In the genomic region with DNA sequence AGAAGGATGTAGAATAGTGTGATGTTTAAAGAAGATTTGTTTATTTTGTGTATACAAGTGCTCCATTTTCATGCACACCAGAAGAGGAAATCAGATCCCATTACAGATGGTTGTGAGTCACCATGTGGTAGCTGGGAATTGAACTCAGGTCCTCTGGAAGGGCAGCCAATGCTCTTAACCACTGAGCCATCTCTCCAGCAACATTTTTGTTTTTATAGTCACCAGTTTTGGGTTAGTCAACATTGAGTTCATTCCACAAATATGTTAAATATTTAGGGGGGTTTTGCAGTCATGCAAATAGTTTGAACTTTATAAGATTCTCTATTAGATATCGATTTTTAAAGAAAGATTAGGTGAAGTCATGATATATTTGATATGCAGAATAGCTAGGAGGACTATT, we compare ENCODE assay signal across 22 mouse cellular contexts. TPM values are rescaled to one million over a fixed set of nuclear protein-coding genes. Genes with fewer than 3 reads are reported as not detected.
DNase-seq lines count a peak whose midpoint lies in the region; ATAC-seq and TF ChIP-seq lines count a peak whose summit lies in the region.
"Had no signal": no experiment of that assay in that cellular context is flagged by ENCODE, and none has a peak within 500 bp of the region (broad histone marks: within the 10 kb centered on the region; RNA-seq: fewer than 3 reads in every experiment).

No protein-coding gene starts in this region.

- H3K27me3 ChIP-seq in myocyte (ENCODE audit: control insufficient read depth, insufficient read depth, insufficient read length), result no peaks in the 10 kb centered on the region
- no peaks in the 10 kb centered on the region for H3K27me3 ChIP-seq in heart, embryonic 11.5 days (ENCODE audit: control insufficient read depth, insufficient read depth, low read length)
- H3K27me3 ChIP-seq: embryonic facial prominence, embryonic 12.5 days; embryonic facial prominence, embryonic 15.5 days; heart, embryonic 13.5 days; Patski had no signal

- intact Hi-C loops in gastrocnemius, adult 2 months (cut with DNase I), result no loop called here
- intact Hi-C loops in gastrocnemius, postnatal 14 days (cut with DNase I; ENCODE audit: low total_unique reads), result no loop called here

- H3K9ac ChIP-seq in heart, embryonic 11.5 days (ENCODE audit: low read depth, low read length), result no peak overlapping the region

- ATAC-seq in heart, embryonic 11.5 days (replicated peaks; ENCODE audit: insufficient number of reproducible peaks, low FRiP score, low TSS enrichment), result no peak

- H3K4me2 ChIP-seq in myocyte (ENCODE audit: low read depth), result no peak overlapping the region
- no peak overlapping the region for H3K4me2 ChIP-seq in heart, embryonic 11.5 days

- no peaks in the 10 kb centered on the region for H3K9me3 ChIP-seq in heart, embryonic 11.5 days (replicated peaks; ENCODE audit: control insufficient read depth, low read length)
- H3K9me3 ChIP-seq: embryonic facial prominence, embryonic 12.5 days; embryonic facial prominence, embryonic 15.5 days; heart, embryonic 13.5 days had no signal

- H3K4me1 ChIP-seq in heart, embryonic 11.5 days (ENCODE audit: control insufficient read depth, insufficient read depth, low read length), result peaks cover 9% of the 10 kb centered on the region

- peaks cover 36% of the 10 kb centered on the region for H3K79me2 ChIP-seq in myocyte (ENCODE audit: control insufficient read depth, insufficient read depth)

- H3K27ac ChIP-seq in gastrocnemius, adult 2 months, result peak overlapping the region; percentile 98; the same call in 1 of the 2 replicates
- H3K27ac ChIP-seq in heart, embryonic 11.5 days (ENCODE audit: low read depth, low read length), result no peak overlapping the region

- H3ac ChIP-seq in myocyte (ENCODE audit: control insufficient read depth, insufficient read length), result no peak overlapping the region

- no peak overlapping the region for H3K4me3 ChIP-seq in gastrocnemius, adult 2 months
- peak overlapping the region; percentile 76 for H3K4me3 ChIP-seq in myocyte
- no peak overlapping the region for H3K4me3 ChIP-seq in heart, embryonic 11.5 days (ENCODE audit: low read depth, low read length)

- no peaks in the 10 kb centered on the region for H3K36me3 ChIP-seq in myocyte (ENCODE audit: control insufficient read depth, insufficient read depth)
- H3K36me3 ChIP-seq in heart, embryonic 11.5 days (ENCODE audit: control insufficient read depth, insufficient read depth, low read length), result no peaks in the 10 kb centered on the region
- H3K36me3 ChIP-seq: embryonic facial prominence, embryonic 12.5 days; embryonic facial prominence, embryonic 15.5 days; heart, embryonic 13.5 days had no signal

- TF ChIP-seq CTCF in gastrocnemius, adult 2 months (IDR thresholded peaks at IDR 0.05), result no peak

- no peak for DNase-seq in gastrocnemius, adult 2 months
- DNase-seq in gastrocnemius, postnatal 4 days (ENCODE audit: low spot score in 2 of 2), result no peak
- peak; percentile 29 for DNase-seq in A20 (ENCODE audit: low read depth, low spot score)
- DNase-seq in Muller cell, postnatal 12 days (ENCODE audit: inconsistent ontology term), result peak; percentile 60
- no peak for DNase-seq in gastrocnemius, postnatal 14 days
- DNase-seq in retina, embryonic 14.5 days (ENCODE audit: low spot score), result no peak
- DNase-seq: adrenal gland, postnatal 10 days; adrenal gland, postnatal 36 days; cerebellum, adult 18-20 months; cerebellum, adult 9-10 months; cerebellum, postnatal 25 days; forebrain, postnatal 0 days; gastrocnemius, postnatal 10 days; heart, adult 18-20 months; heart, postnatal 14 days; heart, postnatal 4 days had no signal

- 83% methylated on average over 1 of the region's 1 CpGs for WGBS in heart, embryonic 11.5 days (ENCODE audit: insufficient replicate concordance)

- no peak for TF ChIP-seq POLR2A in myocyte (IDR thresholded peaks at IDR 0.05; ENCODE audit: insufficient read length, low read depth)

TF ChIP-seq in myocyte, 11 proteins besides CTCF, POLR2A, EP300 and RAD21:
- TF ChIP-seq SRF (IDR thresholded peaks at IDR 0.05; ENCODE audit: control insufficient read depth, insufficient read length, low read depth), result no peak
- TF ChIP-seq MYOG (IDR thresholded peaks at IDR 0.05; ENCODE audit: control insufficient read depth in 1 of 3, insufficient read depth in 1 of 3, insufficient read length in 2 of 3, low read depth in 2 of 3), result no peak
- no peak for TF ChIP-seq MAX (IDR thresholded peaks at IDR 0.05; ENCODE audit: low read depth)
TF ChIP-seq in myocyte: peak in this region for 0.

RNA-seq across cellular contexts. Expression of a gene that starts 1.1 kb away (rescaled TPM):
- 10 to 100 TPM; 23.6 to 31.9 TPM for total RNA-seq in gastrocnemius, adult 2 months (2021)
- 10 to 100 TPM; 17.1 to 27.1 TPM for total RNA-seq in gastrocnemius, postnatal 4 days (2021)
- 26.5 TPM for polyA plus RNA-seq in myocyte (2012; fragmentation: generic; extraction: Trizol)
- polyA plus RNA-seq in heart, embryonic 11.5 days (2014; fragmentation: Nextera tagmentation; extraction: Ambion mirVana), result 52.3 and 55.6 TPM in 2 replicates
- 10 to 100 TPM; 27.7 to 32.2 TPM for total RNA-seq in gastrocnemius, postnatal 14 days (2021)

RNA-seq across cellular contexts. Expression of a gene that starts 22.5 kb away (rescaled TPM):
- 10 to 100 TPM; 14.3 to 16.4 TPM for total RNA-seq in gastrocnemius, adult 2 months (2021)
- 10 to 100 TPM; 21.8 to 27.1 TPM for total RNA-seq in gastrocnemius, postnatal 4 days (2021)
- 17.7 TPM for polyA plus RNA-seq in myocyte (2012; fragmentation: generic; extraction: Trizol)
- 26.8 and 30.7 TPM in 2 replicates for polyA plus RNA-seq in heart, embryonic 11.5 days (2014; fragmentation: Nextera tagmentation; extraction: Ambion mirVana)
- 10 to 100 TPM; 14.4 to 15.0 TPM for total RNA-seq in gastrocnemius, postnatal 14 days (2021)

Comparison
In these comparisons a context has a peak if more than half of its experiments do, and no peak if none do; other contexts are left out.
1. DNase-seq: peak in A20 (single experiment) and Muller cell, postnatal 12 days (single experiment); none in gastrocnemius, adult 2 months (single experiment), gastrocnemius, postnatal 4 days (0 of 2), gastrocnemius, postnatal 14 days (single experiment) and retina, embryonic 14.5 days (single experiment).